Mouse (Mus musculus): ENCODE data around the gene Xlr5a. TPM values are rescaled to one million over a fixed set of nuclear protein-coding genes. Genes with fewer than 3 reads are reported as not detected.
"Not testable (repeated sequence)": the region's sequence is repeated elsewhere in the genome, so short reads cannot be mapped to it uniquely, and the experiment has no call there.

Xlr5a gene
- polyA plus RNA-seq, 2 experiments = not detected

DNA sequence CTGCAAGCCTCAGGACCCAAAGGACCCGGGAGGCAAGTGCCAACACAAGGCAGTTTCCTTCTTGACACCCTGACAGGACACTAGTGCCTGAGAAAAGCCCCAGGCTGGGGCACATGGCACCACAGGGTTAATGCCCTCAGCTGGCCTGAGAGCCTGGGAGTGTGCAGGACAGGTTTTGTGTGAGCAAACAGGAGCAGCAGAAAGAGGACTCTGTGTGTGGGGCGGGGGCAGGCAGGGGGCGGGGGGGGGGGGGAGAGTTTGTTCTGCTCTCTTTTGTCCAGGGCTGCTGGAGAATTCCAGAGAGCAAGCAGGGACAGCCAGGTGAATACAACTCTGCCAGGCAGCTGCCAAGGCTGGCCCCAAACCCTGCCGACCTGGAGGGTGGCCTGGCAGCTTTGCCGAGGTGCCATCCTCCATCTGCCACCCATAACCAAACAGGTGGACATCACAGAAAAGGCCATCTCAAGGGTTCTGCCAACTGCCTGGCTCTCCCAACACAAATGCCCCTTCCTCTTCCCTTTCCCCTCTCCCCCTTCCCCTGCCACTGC lies 225.9 kb downstream of the Xlr5a start:
- not testable (repeated sequence) for H3K9me3 ChIP-seq (ENCODE audit: control insufficient read depth, low read length); ATAC-seq (ENCODE audit: insufficient read depth)

DNA sequence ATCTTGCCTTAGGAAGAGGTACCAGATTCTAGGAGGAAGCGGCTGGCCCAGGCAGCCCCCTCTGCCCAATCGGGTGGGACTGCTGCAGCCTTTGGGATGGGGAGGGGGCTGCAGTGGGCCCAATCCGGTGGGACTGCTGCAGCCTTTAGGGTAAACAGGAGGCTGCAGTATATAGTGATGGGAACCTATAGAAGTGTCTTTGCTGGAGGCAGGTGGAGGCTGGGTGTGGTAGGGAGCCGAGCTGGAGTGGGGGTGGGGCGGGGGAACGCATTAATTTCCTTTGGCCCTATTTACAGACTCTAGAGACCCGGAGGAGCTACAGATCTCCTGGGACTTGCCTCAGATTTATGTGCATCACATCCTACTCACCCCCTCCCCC lies 228.4 kb downstream of the Xlr5a start, which contains the start of gene Pnma3:
Pnma3 (plus strand) TSS at position 373 of the 379 bp plus-strand sequence.
- H3K9ac ChIP-seq (replicated peaks) = no peak within 1 kb of the TSS
- H3K4me1 ChIP-seq (replicated peaks; ENCODE audit: control insufficient read depth in 2 of 2, insufficient read depth in 2 of 2, low read length in 1 of 2) = no peaks in the 10 kb centered on the region
- no peak within 1 kb of the TSS for H3K27ac ChIP-seq
- H3K27me3 ChIP-seq (ENCODE audit: control insufficient read depth, insufficient read depth, low read length) = no peaks in the 10 kb centered on the region
- no peaks in the 10 kb centered on the region for H3K36me3 ChIP-seq (replicated peaks; ENCODE audit: control insufficient read depth, insufficient read depth, low read depth)
- ATAC-seq (ENCODE audit: insufficient read depth) (no peak), DNase-seq (ENCODE audit: low read depth in 3 of 3, low spot score in 3 of 3) (no peak)
- TF ChIP-seq CTCF (IDR thresholded peaks at IDR 0.05; ENCODE audit: low read depth) (no peak), EP300 (IDR thresholded peaks at IDR 0.05; ENCODE audit: low read depth) (no peak)
- H3K4me3 ChIP-seq (ENCODE audit: insufficient read depth in 1 of 2, low read depth in 2 of 2, low read length in 2 of 2) = no peak within 1 kb of the TSS
- no peaks in the 10 kb centered on the region for H3K9me3 ChIP-seq (ENCODE audit: control insufficient read depth, low read length)
- no peak within 1 kb of the TSS for H3K4me2 ChIP-seq (ENCODE audit: low read depth)
- 27% methylated on average over 7 of the region's 7 CpGs for WGBS (ENCODE audit: insufficient replicate concordance)

More for the DNA sequence above, 225.9 kb downstream of the Xlr5a start:
- not testable (repeated sequence) for H3K4me2 ChIP-seq (ENCODE audit: low read depth); H3K27me3 ChIP-seq (ENCODE audit: control insufficient read depth, insufficient read depth, low read length); DNase-seq (ENCODE audit: low read depth in 3 of 3, low spot score in 3 of 3); H3K9ac ChIP-seq (replicated peaks); H3K36me3 ChIP-seq (replicated peaks; ENCODE audit: control insufficient read depth, insufficient read depth, low read depth); H3K27ac ChIP-seq; H3K4me3 ChIP-seq (ENCODE audit: insufficient read depth in 1 of 2, low read depth in 2 of 2, low read length in 2 of 2); H3K4me1 ChIP-seq (replicated peaks; ENCODE audit: control insufficient read depth in 2 of 2, insufficient read depth in 2 of 2, low read length in 1 of 2)
- WGBS (ENCODE audit: insufficient replicate concordance) = 55% methylated on average over 2 of the region's 5 CpGs

DNA sequence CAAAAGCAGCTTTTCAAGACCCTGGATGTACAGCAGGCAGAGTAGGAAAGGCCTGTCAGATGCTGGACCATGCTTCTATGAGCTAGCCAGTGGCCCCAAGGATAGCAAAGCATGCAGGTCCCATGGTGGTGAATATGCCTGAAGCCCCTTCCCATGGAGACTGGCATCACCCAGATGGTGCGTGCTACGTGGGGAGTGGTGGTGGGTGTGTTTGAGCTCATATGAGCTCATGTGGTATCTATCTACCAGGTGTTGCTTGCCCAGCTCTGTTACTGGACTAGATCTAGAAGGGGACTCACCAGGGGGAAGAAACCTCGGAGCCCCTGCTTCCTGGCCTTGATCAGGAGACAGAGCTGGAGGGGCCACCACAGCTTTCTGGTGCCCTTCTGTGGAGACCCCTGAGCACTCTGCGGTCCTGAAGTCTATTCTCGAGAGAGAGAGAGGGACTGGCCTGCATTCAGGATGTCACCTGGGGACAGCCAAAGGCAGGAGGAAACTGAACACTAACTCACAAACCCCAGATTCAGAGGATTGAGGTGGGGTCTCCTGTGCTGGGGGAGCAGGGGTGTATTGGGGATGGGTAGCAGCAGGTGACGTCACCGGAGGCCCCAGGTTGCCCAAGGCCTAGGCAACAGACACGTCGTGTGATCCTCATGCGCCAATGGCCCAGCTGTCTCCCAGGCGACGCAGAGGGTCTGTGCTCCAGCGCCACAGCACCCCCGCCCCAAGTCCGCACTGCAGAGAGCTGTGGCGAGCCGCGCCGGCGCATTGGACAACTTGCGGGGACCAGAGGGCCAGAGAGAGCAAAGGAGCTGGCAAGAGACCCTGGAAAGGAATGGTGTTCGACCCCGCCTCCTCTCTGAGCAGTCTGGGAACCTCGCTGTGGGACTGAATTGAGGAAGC lies 229.0 kb downstream of the Xlr5a start:
- TF ChIP-seq CTCF (IDR thresholded peaks at IDR 0.05; ENCODE audit: low read depth) (no peak), EP300 (IDR thresholded peaks at IDR 0.05; ENCODE audit: low read depth) (no peak)
- 31% methylated on average over 24 of the region's 24 CpGs for WGBS (ENCODE audit: insufficient replicate concordance)
- Histone ChIP-seq H3K36me3 (replicated peaks; ENCODE audit: control insufficient read depth, insufficient read depth, low read depth) (no peaks in the 10 kb centered on the region), H3K4me1 (replicated peaks; ENCODE audit: control insufficient read depth in 2 of 2, insufficient read depth in 2 of 2, low read length in 1 of 2) (no peaks in the 10 kb centered on the region), H3K27ac (no peak overlapping the region), H3K27me3 (ENCODE audit: control insufficient read depth, insufficient read depth, low read length) (no peaks in the 10 kb centered on the region), H3K4me2 (ENCODE audit: low read depth) (no peak overlapping the region), H3K4me3 (ENCODE audit: insufficient read depth in 1 of 2, low read depth in 2 of 2, low read length in 2 of 2) (no peak overlapping the region), H3K9me3 (ENCODE audit: control insufficient read depth, low read length) (no peaks in the 10 kb centered on the region), H3K9ac (replicated peaks) (no peak overlapping the region)
- ATAC-seq (ENCODE audit: insufficient read depth) = no peak
- DNase-seq (ENCODE audit: low read depth in 3 of 3, low spot score in 3 of 3) = no peak

DNA sequence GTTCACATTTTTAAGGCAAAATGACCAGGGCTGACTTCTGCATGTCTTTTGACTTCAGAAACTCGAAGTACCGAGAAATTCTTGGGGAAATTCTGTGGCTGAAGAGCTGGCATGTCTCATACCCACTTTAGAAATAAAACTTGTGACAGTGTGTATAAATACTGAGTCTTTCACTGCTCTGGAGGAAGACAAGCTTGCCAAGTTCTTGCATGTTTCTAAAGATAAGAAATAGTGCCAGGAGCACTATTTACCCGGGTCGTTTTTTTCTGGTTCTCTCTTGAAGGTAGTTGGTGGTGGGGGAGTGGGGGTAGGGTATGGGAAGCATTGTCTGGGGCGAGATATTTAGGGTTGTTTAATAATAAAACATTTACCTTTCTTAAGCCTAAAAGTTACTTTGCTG lies 230.5 kb downstream of the Xlr5a start:
- ATAC-seq (ENCODE audit: insufficient read depth) = no peak
- no peaks in the 10 kb centered on the region for H3K4me1 ChIP-seq (replicated peaks; ENCODE audit: control insufficient read depth in 2 of 2, insufficient read depth in 2 of 2, low read length in 1 of 2)
- TF ChIP-seq EP300 (IDR thresholded peaks at IDR 0.05; ENCODE audit: low read depth) (no peak), CTCF (IDR thresholded peaks at IDR 0.05; ENCODE audit: low read depth) (no peak)
- no peaks in the 10 kb centered on the region for H3K9me3 ChIP-seq (ENCODE audit: control insufficient read depth, low read length)
- 37% methylated on average over 5 of the region's 5 CpGs for WGBS (ENCODE audit: insufficient replicate concordance)
- no peak overlapping the region for H3K4me3 ChIP-seq (ENCODE audit: insufficient read depth in 1 of 2, low read depth in 2 of 2, low read length in 2 of 2)
- no peak overlapping the region for H3K27ac ChIP-seq
- H3K9ac ChIP-seq (replicated peaks) = no peak overlapping the region
- no peak for DNase-seq (ENCODE audit: low read depth in 3 of 3, low spot score in 3 of 3)
- no peaks in the 10 kb centered on the region for H3K36me3 ChIP-seq (replicated peaks; ENCODE audit: control insufficient read depth, insufficient read depth, low read depth)
- no peak overlapping the region for H3K4me2 ChIP-seq (ENCODE audit: low read depth)
- no peaks in the 10 kb centered on the region for H3K27me3 ChIP-seq (ENCODE audit: control insufficient read depth, insufficient read depth, low read length)

DNA sequence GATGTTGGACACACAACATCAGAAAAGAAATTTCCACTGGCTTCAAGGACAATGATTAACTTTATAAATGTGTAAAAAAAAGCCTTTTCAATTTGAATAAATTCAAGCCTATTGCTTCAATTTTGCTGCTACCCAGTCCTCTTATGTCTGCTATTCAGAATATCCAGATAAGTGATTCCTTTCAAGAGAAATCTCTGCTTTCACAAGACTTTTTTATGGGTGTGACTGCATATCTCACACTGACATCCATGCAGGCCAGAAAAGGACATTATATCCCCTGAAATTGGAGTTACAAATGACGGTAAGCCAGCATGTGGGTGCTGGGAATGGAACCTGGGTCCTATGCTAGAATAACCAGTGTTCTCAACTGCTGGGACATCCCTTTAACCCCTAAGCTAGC lies 231.2 kb downstream of the Xlr5a start:
- no peaks in the 10 kb centered on the region for H3K9me3 ChIP-seq (ENCODE audit: control insufficient read depth, low read length)

More for the DNA sequence above, 231.2 kb downstream of the Xlr5a start:
- H3K4me3 ChIP-seq (ENCODE audit: insufficient read depth in 1 of 2, low read depth in 2 of 2, low read length in 2 of 2) = no peak overlapping the region
- ATAC-seq (ENCODE audit: insufficient read depth) (no peak), DNase-seq (ENCODE audit: low read depth in 3 of 3, low spot score in 3 of 3) (no peak)
- no peak overlapping the region for H3K9ac ChIP-seq (replicated peaks)
- 32% methylated on average over 1 of the region's 1 CpGs for WGBS (ENCODE audit: insufficient replicate concordance)
- H3K4me2 ChIP-seq (ENCODE audit: low read depth) = no peak overlapping the region
- no peak overlapping the region for H3K27ac ChIP-seq
- H3K27me3 ChIP-seq (ENCODE audit: control insufficient read depth, insufficient read depth, low read length) = no peaks in the 10 kb centered on the region
- TF ChIP-seq CTCF (IDR thresholded peaks at IDR 0.05; ENCODE audit: low read depth) = no peak
- TF ChIP-seq EP300 (IDR thresholded peaks at IDR 0.05; ENCODE audit: low read depth) = no peak
- H3K4me1 ChIP-seq (replicated peaks; ENCODE audit: control insufficient read depth in 2 of 2, insufficient read depth in 2 of 2, low read length in 1 of 2) = no peaks in the 10 kb centered on the region
- H3K36me3 ChIP-seq (replicated peaks; ENCODE audit: control insufficient read depth, insufficient read depth, low read depth) = no peaks in the 10 kb centered on the region

Other genes with a start within 250 kb of the Xlr5a start
- not detected in 2 replicates for gene Pnma3, start 228.2 kb downstream of the Xlr5a start, polyA plus RNA-seq (2012; rRNA removed)
- not detected in 2 replicates for gene Pnma3, start 228.2 kb downstream of the Xlr5a start, polyA plus RNA-seq (2014; fragmentation: Nextera tagmentation; extraction: Ambion mirVana)
- 0.23 and 1.0 TPM in 2 replicates for gene Xlr4a, start 210.5 kb downstream of the Xlr5a start, polyA plus RNA-seq (2012; rRNA removed)
- 1.1 TPM in 2 replicates for gene Xlr4a, start 210.5 kb downstream of the Xlr5a start, polyA plus RNA-seq (2014; fragmentation: Nextera tagmentation; extraction: Ambion mirVana)
- 1.5 and 1.8 TPM in 2 replicates for gene Xlr3a, start 195.9 kb downstream of the Xlr5a start, polyA plus RNA-seq (2012; rRNA removed)
- gene Xlr3a, start 195.9 kb downstream of the Xlr5a start, polyA plus RNA-seq (2014; fragmentation: Nextera tagmentation; extraction: Ambion mirVana) = 0.74 and 3.8 TPM in 2 replicates
- 0.03 TPM in 2 replicates for gene Gm14685, start 175.9 kb downstream of the Xlr5a start, polyA plus RNA-seq (2012; rRNA removed)
- gene Gm14685, start 175.9 kb downstream of the Xlr5a start, polyA plus RNA-seq (2014; fragmentation: Nextera tagmentation; extraction: Ambion mirVana) = not detected in 2 replicates
- not detected in 2 replicates for gene Xlr5b, start 144.2 kb downstream of the Xlr5a start, polyA plus RNA-seq (2012; rRNA removed)
- gene Xlr5b, start 144.2 kb downstream of the Xlr5a start, polyA plus RNA-seq (2014; fragmentation: Nextera tagmentation; extraction: Ambion mirVana) = not detected in 2 replicates
- gene DXBay18, start 143.5 kb downstream of the Xlr5a start, polyA plus RNA-seq (2012; rRNA removed) = not detected in 2 replicates
- not detected in 2 replicates for gene DXBay18, start 143.5 kb downstream of the Xlr5a start, polyA plus RNA-seq (2014; fragmentation: Nextera tagmentation; extraction: Ambion mirVana)
- not detected in 2 replicates for gene Spin2d, start 116.0 kb downstream of the Xlr5a start, polyA plus RNA-seq (2012; rRNA removed)
- gene Spin2d, start 116.0 kb downstream of the Xlr5a start, polyA plus RNA-seq (2014; fragmentation: Nextera tagmentation; extraction: Ambion mirVana) = not detected in 2 replicates
- 0.63 and 2.1 TPM in 2 replicates for gene Xlr3b, start 100.8 kb downstream of the Xlr5a start, polyA plus RNA-seq (2012; rRNA removed)
- 1.7 and 2.0 TPM in 2 replicates for gene Xlr3b, start 100.8 kb downstream of the Xlr5a start, polyA plus RNA-seq (2014; fragmentation: Nextera tagmentation; extraction: Ambion mirVana)
- 0.73 and 1.9 TPM in 2 replicates for gene Xlr4b, start 78.6 kb downstream of the Xlr5a start, polyA plus RNA-seq (2012; rRNA removed)
- 1.2 and 2.9 TPM in 2 replicates for gene Xlr4b, start 78.6 kb downstream of the Xlr5a start, polyA plus RNA-seq (2014; fragmentation: Nextera tagmentation; extraction: Ambion mirVana)
- 1.5 and 1.9 TPM in 2 replicates for gene F8a, start 64.7 kb downstream of the Xlr5a start, polyA plus RNA-seq (2012; rRNA removed)
- 2.4 and 2.9 TPM in 2 replicates for gene F8a, start 64.7 kb downstream of the Xlr5a start, polyA plus RNA-seq (2014; fragmentation: Nextera tagmentation; extraction: Ambion mirVana)
- gene Xlr4c, start 49.8 kb downstream of the Xlr5a start, polyA plus RNA-seq (2012; rRNA removed) = 0.12 and 0.19 TPM in 2 replicates
- 0.20 and 0.49 TPM in 2 replicates for gene Xlr4c, start 49.8 kb downstream of the Xlr5a start, polyA plus RNA-seq (2014; fragmentation: Nextera tagmentation; extraction: Ambion mirVana)
- not detected in 2 replicates for gene Xlr3c, start 27.6 kb downstream of the Xlr5a start, polyA plus RNA-seq (2012; rRNA removed)
- not detected in 2 replicates for gene Xlr3c, start 27.6 kb downstream of the Xlr5a start, polyA plus RNA-seq (2014; fragmentation: Nextera tagmentation; extraction: Ambion mirVana)
- gene Xlr5c, start within 50 bp of the Xlr5a start, polyA plus RNA-seq (2012; rRNA removed) = not detected in 2 replicates
- gene Xlr5c, start within 50 bp of the Xlr5a start, polyA plus RNA-seq (2014; fragmentation: Nextera tagmentation; extraction: Ambion mirVana) = not detected in 2 replicates
- gene Gm45015, start 43.9 kb upstream of the Xlr5a start, polyA plus RNA-seq (2012; rRNA removed) = not detected in 2 replicates
- not detected in 2 replicates for gene Gm45015, start 43.9 kb upstream of the Xlr5a start, polyA plus RNA-seq (2014; fragmentation: Nextera tagmentation; extraction: Ambion mirVana)
- gene Zfp275, start 49.6 kb upstream of the Xlr5a start, polyA plus RNA-seq (2012; rRNA removed) = 2.5 and 3.1 TPM in 2 replicates
- 1.9 and 2.2 TPM in 2 replicates for gene Zfp275, start 49.6 kb upstream of the Xlr5a start, polyA plus RNA-seq (2014; fragmentation: Nextera tagmentation; extraction: Ambion mirVana)
- gene Gm18336, start 105.8 kb upstream of the Xlr5a start, polyA plus RNA-seq (2012; rRNA removed) = not detected in 2 replicates
- not detected in 2 replicates for gene Gm18336, start 105.8 kb upstream of the Xlr5a start, polyA plus RNA-seq (2014; fragmentation: Nextera tagmentation; extraction: Ambion mirVana)
- gene Zfp92, start 118.1 kb upstream of the Xlr5a start, polyA plus RNA-seq (2012; rRNA removed) = 0.01 TPM in 2 replicates
- gene Zfp92, start 118.1 kb upstream of the Xlr5a start, polyA plus RNA-seq (2014; fragmentation: Nextera tagmentation; extraction: Ambion mirVana) = not detected in 2 replicates
- gene Trex2, start 142.4 kb upstream of the Xlr5a start, polyA plus RNA-seq (2012; rRNA removed) = not detected in 2 replicates
- not detected in 2 replicates for gene Trex2, start 142.4 kb upstream of the Xlr5a start, polyA plus RNA-seq (2014; fragmentation: Nextera tagmentation; extraction: Ambion mirVana)
- 22.7 and 26.9 TPM in 2 replicates for gene Haus7, start 166.1 kb upstream of the Xlr5a start, polyA plus RNA-seq (2012; rRNA removed)
- gene Haus7, start 166.1 kb upstream of the Xlr5a start, polyA plus RNA-seq (2014; fragmentation: Nextera tagmentation; extraction: Ambion mirVana) = 37.4 and 40.6 TPM in 2 replicates
- 19.0 and 20.6 TPM in 2 replicates for gene Bgn, start 190.6 kb upstream of the Xlr5a start, polyA plus RNA-seq (2012; rRNA removed)
- gene Bgn, start 190.6 kb upstream of the Xlr5a start, polyA plus RNA-seq (2014; fragmentation: Nextera tagmentation; extraction: Ambion mirVana) = 11.1 and 11.8 TPM in 2 replicates
- gene Atp2b3, start 210.1 kb upstream of the Xlr5a start, polyA plus RNA-seq (2012; rRNA removed) = 0.01 TPM in 1 of 2 replicates, not detected in the other
- gene Atp2b3, start 210.1 kb upstream of the Xlr5a start, polyA plus RNA-seq (2014; fragmentation: Nextera tagmentation; extraction: Ambion mirVana) = not detected in 2 replicates